Mouse (Mus musculus) heart, postnatal 0 days (tissue): ENCODE data around the gene Wdr48. TPM values are rescaled to one million over a fixed set of nuclear protein-coding genes. Genes with fewer than 3 reads are reported as not detected.

Experiments used
- ATAC-seq: fragments of 200-750 bp; cut with Nextera tagmentation; 2 replicates; pipeline ENCODE4 v1.8.0; 2017; ENCODE audit warnings: low read depth, moderate number of reproducible peaks, moderate library complexity; ENCODE audit not compliant: insufficient read depth
- DNase-seq: peaks from one replicate; pipeline ENCODE4 v3.0.0-alpha.2; 2016; ENCODE audit warnings: low spot score
- H3K27ac ChIP-seq: fragments of 300-500 bp; sonication (generic); 2 replicates; pipeline ENCODE4 v1.5.1; 2014; ENCODE audit warnings: low read depth, mild to moderate bottlenecking
- H3K27me3 ChIP-seq: fragments of 300-500 bp; sonication (generic); 2 replicates; pipeline ENCODE4 v1.6.1; 2014; ENCODE audit warnings: low read length, mixed read lengths; ENCODE audit not compliant: control insufficient read depth, insufficient read depth
- H3K36me3 ChIP-seq: fragments of 300-500 bp; sonication (generic); replicated peaks from 2 replicates; pipeline ENCODE4 v1.6.1; 2014; ENCODE audit warnings: low read length, mixed read lengths; ENCODE audit not compliant: control insufficient read depth, insufficient read depth
- H3K4me1 ChIP-seq: fragments of 300-500 bp; sonication (generic); 2 replicates; pipeline ENCODE4 v1.6.1; 2014; ENCODE audit warnings: antibody characterized with exemption; ENCODE audit not compliant: control insufficient read depth, insufficient read depth
- H3K4me2 ChIP-seq: fragments of 300-500 bp; sonication (generic); 2 replicates; pipeline ENCODE4 v1.6.1; 2014; ENCODE audit warnings: low read depth, mild to moderate bottlenecking, low read length, moderate library complexity
- H3K4me3 ChIP-seq: fragments of 300-500 bp; sonication (generic); 2 replicates; pipeline ENCODE4 v1.5.1; 2014; ENCODE audit warnings: low read depth, low read length
- H3K9ac ChIP-seq: fragments of 300-500 bp; sonication (generic); replicated peaks from 2 replicates; pipeline ENCODE4 v1.6.1; 2014; ENCODE audit warnings: low read depth, low read length, mixed read lengths
- H3K9me3 ChIP-seq: fragments of 300-500 bp; sonication (generic); replicated peaks from 2 replicates; pipeline ENCODE4 v1.6.1; 2016; ENCODE audit warnings: low read length; ENCODE audit not compliant: control insufficient read depth
- CTCF ChIP-seq: IDR thresholded peaks from 2 replicates; pipeline ENCODE4 v1.5.1; 2016; ENCODE audit warnings: antibody characterized with exemption, control low read depth, low read depth
- EP300 ChIP-seq: IDR thresholded peaks from 2 replicates; pipeline ENCODE4 v1.6.1; 2016; ENCODE audit warnings: antibody characterized with exemption, low read depth
- WGBS: fragments of 180-500 bp; shearing (Covaris S2); extraction: QIAGEN DNeasy Blood & Tissue Kit; methylation state at CpG from one replicate; pipeline ENCODE4 v1.1.7; 2014; 5-methylcytosine and 5-hydroxymethylcytosine counted together
- polyA plus RNA-seq: library from polyadenylated mRNA; unstranded; fragments of >200 nt; fragmentation: Nextera tagmentation; extraction: Ambion mirVana; gene quantifications from 2 replicates; pipeline ENCODE4 v1.2.1, GENCODE M21; 2015
- total RNA-seq: library from RNA; depleted of rRNA; stranded (reverse); fragments of >200 nt; gene quantifications from 2 replicates; pipeline ENCODE4 v1.2.3, GENCODE M21; 2014; ENCODE audit warnings: low replicate concordance

Wdr48 gene
- total and polyA plus RNA-seq, 2 experiments from 2014 or later: 19.4 to 25.3 TPM

GRCm38 (mm10) chr9:119853071-119853846, 41.4 kb upstream of the Wdr48 start:
- no peaks in the 10 kb centered on the region for H3K36me3 ChIP-seq
- no peak overlapping the region for H3K4me2 ChIP-seq
- H3K27me3 ChIP-seq: no peaks in the 10 kb centered on the region
- no peak for DNase-seq
- 72% methylated on average over 2 of the region's 2 CpGs for WGBS
- H3K4me1 ChIP-seq: no peaks in the 10 kb centered on the region
- no peak overlapping the region for H3K9ac ChIP-seq
- TF ChIP-seq EP300: no peak
- TF ChIP-seq CTCF: no peak
- no peaks in the 10 kb centered on the region; the same call in none of the 2 replicates for H3K9me3 ChIP-seq
- no peak overlapping the region for H3K27ac ChIP-seq
- no peak overlapping the region for H3K4me3 ChIP-seq
- no peak for ATAC-seq

- no peak overlapping the region for H3K9ac ChIP-seq
- TF ChIP-seq EP300 (no peak), CTCF (no peak)
- H3K4me1 ChIP-seq: no peaks in the 10 kb centered on the region
- 46% methylated on average over 8 of the region's 8 CpGs for WGBS
- H3K36me3 ChIP-seq: no peaks in the 10 kb centered on the region
- DNase-seq (no peak), ATAC-seq (no peak)
- H3K9me3 ChIP-seq: no peaks in the 10 kb centered on the region; the same call in none of the 2 replicates
- H3K27ac ChIP-seq: no peak overlapping the region
- H3K4me3 ChIP-seq: no peak overlapping the region
- H3K4me2 ChIP-seq: no peak overlapping the region
- no peaks in the 10 kb centered on the region for H3K27me3 ChIP-seq
Measured at GRCm38 (mm10) chr9:119854170-119854569, 40.5 kb upstream of the Wdr48 start.

- Histone ChIP-seq H3K27me3 (no peaks in the 10 kb centered on the region), H3K36me3 (no peaks in the 10 kb centered on the region), H3K4me1 (no peaks in the 10 kb centered on the region), H3K4me3 (no peak overlapping the region), H3K9ac (no peak overlapping the region), H3K9me3 (no peaks in the 10 kb centered on the region), H3K27ac (no peak overlapping the region), H3K4me2 (no peak overlapping the region)
- no peak for ATAC-seq
- TF ChIP-seq CTCF (no peak), EP300 (no peak)
- no peak for DNase-seq
- WGBS: 72% methylated on average over 4 of the region's 4 CpGs
Measured at GRCm38 (mm10) chr9:119887144-119887901, 7.4 kb upstream of the Wdr48 start.

GRCm38 (mm10) chr9:119888843-119889246, 5.8 kb upstream of the Wdr48 start:
- TF ChIP-seq CTCF: no peak
- no peak for TF ChIP-seq EP300
- Histone ChIP-seq H3K36me3 (no peaks in the 10 kb centered on the region), H3K4me2 (no peak overlapping the region), H3K27me3 (no peaks in the 10 kb centered on the region), H3K4me1 (no peaks in the 10 kb centered on the region), H3K9me3 (no peaks in the 10 kb centered on the region), H3K27ac (no peak overlapping the region), H3K9ac (no peak overlapping the region), H3K4me3 (no peak overlapping the region)
- 64% methylated on average over 2 of the region's 2 CpGs for WGBS
- ATAC-seq: no peak
- no peak for DNase-seq

- 84% methylated on average over 9 of the region's 9 CpGs for WGBS
- no peak for DNase-seq
- ATAC-seq: no peak
Measured at GRCm38 (mm10) chr9:119889446-119889845, 5.2 kb upstream of the Wdr48 start.

More at GRCm38 (mm10) chr9:119889446-119889845, 5.2 kb upstream of the Wdr48 start:
- Histone ChIP-seq H3K27ac (no peak overlapping the region), H3K4me2 (no peak overlapping the region), H3K36me3 (no peaks in the 10 kb centered on the region), H3K9me3 (no peaks in the 10 kb centered on the region), H3K27me3 (no peaks in the 10 kb centered on the region), H3K9ac (no peak overlapping the region), H3K4me1 (0 out of 2 replicates have a peak, but pooled peaks cover 3% of the 10 kb centered on the region), H3K4me3 (no peak overlapping the region)
- TF ChIP-seq CTCF: no peak
- no peak for TF ChIP-seq EP300
